Comparison of ENCODE assay signal across 8 mouse cellular contexts in the genomic region with DNA sequence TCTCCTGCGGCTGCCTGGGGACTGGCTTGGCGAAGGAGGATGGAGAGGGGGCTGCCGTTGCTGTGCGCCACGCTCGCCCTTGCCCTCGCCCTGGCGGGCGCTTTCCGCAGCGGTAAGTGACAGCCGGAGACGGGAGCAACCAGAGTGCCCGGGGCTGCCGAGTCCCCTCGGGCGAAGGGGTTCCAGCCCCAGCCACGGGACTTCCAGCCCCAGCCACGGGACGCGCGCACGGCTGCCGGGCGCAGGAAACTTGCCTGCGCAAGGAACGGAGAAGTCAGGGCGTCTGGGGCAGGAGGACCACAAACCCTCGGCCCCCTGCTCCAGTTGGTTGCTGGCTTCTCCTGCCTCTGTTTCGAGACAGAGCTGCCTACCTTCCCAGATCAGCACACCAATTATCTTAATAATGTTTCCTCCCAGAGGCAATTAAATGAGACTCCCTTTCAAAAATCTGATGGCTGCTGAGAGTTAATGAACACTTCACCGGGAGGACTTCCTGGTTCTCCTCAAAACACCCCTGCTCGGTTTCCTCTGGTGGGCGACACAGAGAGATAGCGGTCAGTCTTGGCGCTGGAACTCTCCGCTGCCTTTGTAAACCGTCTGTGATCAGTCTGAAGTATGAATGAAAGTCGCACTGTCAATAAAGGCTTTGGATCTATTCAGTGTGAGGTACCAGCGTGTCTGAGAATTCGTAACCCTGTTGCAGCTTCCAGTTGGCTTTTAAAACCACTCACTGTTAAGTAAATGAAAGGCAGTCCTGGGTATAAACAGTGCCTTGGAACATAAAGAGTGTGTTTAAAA. TPM values are rescaled to one million over a fixed set of nuclear protein-coding genes. Genes with fewer than 3 reads are reported as not detected.
A peak's percentile ranks its signal among the peaks of the same experiment; 100 is the strongest.
DNase-seq lines count a peak whose midpoint lies in the region; ATAC-seq and TF ChIP-seq lines count a peak whose summit lies in the region.

No protein-coding gene starts in this region.

- no peak for ATAC-seq in cerebellum, adult (ENCODE audit: insufficient number of reproducible peaks, low FRiP score, low TSS enrichment)
- no peak for ATAC-seq in heart, embryonic 11.5 days (replicated peaks; ENCODE audit: insufficient number of reproducible peaks, low FRiP score, low TSS enrichment)
- no peak for ATAC-seq in stomach, postnatal 0 days (ENCODE audit: low FRiP score, low TSS enrichment)

- H3K9ac ChIP-seq in heart, embryonic 11.5 days (ENCODE audit: low read depth, low read length): peak overlapping the region; percentile 90
- peak overlapping the region; percentile 74 for H3K9ac ChIP-seq in stomach, postnatal 0 days (ENCODE audit: low read length)

- no peaks in the 10 kb centered on the region for H3K9me3 ChIP-seq in heart, embryonic 11.5 days (replicated peaks; ENCODE audit: control insufficient read depth, low read length)
- no peaks in the 10 kb centered on the region for H3K9me3 ChIP-seq in stomach, postnatal 0 days (ENCODE audit: control insufficient read depth, low read length)

- peak overlapping the region; percentile 97 for H3K4me2 ChIP-seq in heart, embryonic 11.5 days
- H3K4me2 ChIP-seq in stomach, postnatal 0 days (replicated peaks; ENCODE audit: low read depth): peak overlapping the region; percentile 96

- peak overlapping the region; percentile 82 for H3K4me3 ChIP-seq in heart, embryonic 11.5 days (ENCODE audit: low read depth, low read length)
- peak overlapping the region; percentile 65 for H3K4me3 ChIP-seq in stomach, postnatal 0 days (ENCODE audit: low read depth, low read length)

- no peaks in the 10 kb centered on the region for H3K27me3 ChIP-seq in heart, embryonic 11.5 days (ENCODE audit: control insufficient read depth, insufficient read depth, low read length)
- H3K27me3 ChIP-seq in stomach, postnatal 0 days (ENCODE audit: control insufficient read depth, insufficient read depth, low read length): no peaks in the 10 kb centered on the region; the same call in 1 of the 2 replicates

- H3K36me3 ChIP-seq in heart, embryonic 11.5 days (ENCODE audit: control insufficient read depth, insufficient read depth, low read length): no peaks in the 10 kb centered on the region
- H3K36me3 ChIP-seq in stomach, postnatal 0 days (ENCODE audit: control insufficient read depth, insufficient read depth, low read length): no peaks in the 10 kb centered on the region

- H3K27ac ChIP-seq in heart, embryonic 11.5 days (ENCODE audit: low read depth, low read length): peak overlapping the region; percentile 99
- peak overlapping the region; percentile 82 for H3K27ac ChIP-seq in stomach, postnatal 0 days (replicated peaks)

- no peak; the same call in 1 of the 2 replicates for TF ChIP-seq CTCF in stomach, postnatal 0 days (IDR thresholded peaks at IDR 0.05; ENCODE audit: low read depth)

- H3K4me1 ChIP-seq in heart, embryonic 11.5 days (ENCODE audit: control insufficient read depth, insufficient read depth, low read length): peaks cover 30% of the 10 kb centered on the region
- H3K4me1 ChIP-seq in stomach, postnatal 0 days (replicated peaks; ENCODE audit: control insufficient read depth, insufficient read depth): no peaks in the 10 kb centered on the region

- peak; percentile 48 to 54 for DNase-seq in cerebellum, postnatal 14 days
- DNase-seq in CD4-positive, CD25-positive, alpha-beta regulatory T cell, adult 2 months (ENCODE audit: low read depth, low spot score): peak; percentile 65
- peak; percentile 62 for DNase-seq in embryo, embryonic 10.5 days (ENCODE audit: low spot score)
- peak; percentile 63 for DNase-seq in kidney, postnatal 10 days
- peak; percentile 57 to 63 for DNase-seq in lung, postnatal 4 days
- DNase-seq in stomach, postnatal 0 days (ENCODE audit: low spot score): peak; percentile 26

- TF ChIP-seq EP300 in stomach, postnatal 0 days (optimal IDR thresholded peaks at IDR 0.05): no peak

- under 1% methylated on average over 40 of the region's 40 CpGs for WGBS in heart, embryonic 11.5 days (ENCODE audit: insufficient replicate concordance)
- WGBS in stomach, postnatal 0 days: under 1% methylated on average over 40 of the region's 40 CpGs

RNA-seq across cellular contexts. Expression of a gene that starts 1.3 kb away (rescaled TPM):
- 93.7 and 110 TPM in 2 replicates for polyA plus RNA-seq in heart, embryonic 11.5 days (2014; fragmentation: Nextera tagmentation; extraction: Ambion mirVana)
- 16.9 and 17.9 TPM in 2 replicates for polyA plus RNA-seq in stomach, postnatal 0 days (2015; fragmentation: Nextera tagmentation; extraction: Ambion mirVana)
